Mouse (Mus musculus): ENCODE measurements around the gene Olfr1154.

The Olfr1154 gene

GRCm38 (mm10) chr2:87905066-87905465 is at the start of gene Olfr1154:
TSS of gene Olfr1154 (minus strand) at chr2:87905166.
- DNase-seq (ENCODE audit: low read depth, low spot score), result no peak

- no peak for DNase-seq (ENCODE audit: low read depth, low spot score)
These were observed 48.0 kb upstream of the Olfr1154 start, which contains the start of gene Olfr1156 for GRCm38 (mm10) chr2:87953000-87953399. TSS of gene Olfr1156 (minus strand) at chr2:87953100.

- no peak for DNase-seq (ENCODE audit: low read depth, low spot score)
These were observed 40.1 kb upstream of the Olfr1154 start, which contains the start of gene Olfr1155 for GRCm38 (mm10) chr2:87945037-87945436. TSS of gene Olfr1155 (minus strand) at chr2:87945137.

GRCm38 (mm10) chr2:87894662-87895061 is 10.3 kb downstream of the Olfr1154 start, which contains the start of gene Olfr1153:
TSS of gene Olfr1153 (plus strand) at chr2:87894962.
- DNase-seq (ENCODE audit: low read depth, low spot score), result no peak

- no peak for DNase-seq (ENCODE audit: low read depth, low spot score)
These were observed 38.8 kb downstream of the Olfr1154 start, which contains the start of gene Olfr1152 for GRCm38 (mm10) chr2:87866192-87866591. TSS of gene Olfr1152 (plus strand) at chr2:87866492.

- no peak for DNase-seq (ENCODE audit: low read depth, low spot score)
These were observed 49.4 kb downstream of the Olfr1154 start, which contains the start of gene Olfr1151 for GRCm38 (mm10) chr2:87855562-87855961. TSS of gene Olfr1151 (plus strand) at chr2:87855862.

Data from retina, adult 2 months (tissue).